Mouse (Mus musculus) right cerebral cortex, adult 18-20 months (tissue): ENCODE measurements around the gene Tex11.
"Not testable (repeated sequence)": the region's sequence is repeated elsewhere in the genome, so short reads cannot be mapped to it uniquely, and the experiment has no call there.

Experiments used
- DNase-seq: peaks from one replicate; pipeline ENCODE4 v3.0.0; 2022; ENCODE audit warnings: mixed read lengths

Tex11 gene

DNA sequence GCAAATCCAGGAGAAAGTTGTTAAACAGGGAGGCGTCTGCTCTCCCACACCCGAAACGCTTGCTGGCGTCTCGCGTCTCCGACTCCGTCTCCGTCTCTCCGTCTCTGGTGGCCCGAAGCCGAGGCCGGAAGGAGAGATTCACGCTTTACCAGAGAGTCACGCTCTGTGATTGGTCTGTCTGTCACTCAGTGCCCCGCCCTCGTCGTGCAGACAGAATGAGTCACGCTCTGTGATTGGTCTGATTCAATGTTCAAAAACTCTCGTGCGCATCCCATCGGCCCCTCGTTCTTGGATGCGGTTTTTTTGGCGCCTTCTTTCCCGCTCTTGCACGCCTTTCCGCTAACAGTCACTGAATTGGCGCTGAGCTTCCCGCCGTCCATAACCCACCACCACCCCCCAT, at the start of gene Tex11:
Gene Tex11, minus strand, starts transcription at position 127 of the 400 bp plus-strand sequence.
- DNase-seq, result no peak

DNA sequence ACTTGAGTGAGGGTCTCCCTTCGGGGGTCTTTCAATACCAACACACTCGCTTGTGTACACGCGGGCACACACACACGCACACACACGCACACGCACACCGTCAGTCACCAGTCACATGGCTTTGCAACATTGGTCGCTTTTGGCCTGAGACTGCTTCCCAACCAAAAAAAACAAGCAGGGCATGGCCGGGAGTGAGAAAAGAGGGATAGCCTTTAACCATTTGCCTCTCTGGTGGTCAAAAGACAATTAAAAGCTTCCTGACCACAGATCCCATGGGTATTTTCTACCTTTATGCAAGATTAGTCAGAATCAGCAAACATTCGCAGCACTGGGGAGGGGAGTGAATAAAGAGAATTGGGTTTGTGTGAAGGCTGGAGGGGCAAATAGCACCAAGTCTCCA, 26.5 kb upstream of the Tex11 start, which contains the start of gene Slc7a3:
Gene Slc7a3, minus strand, starts transcription at position 101 of the 400 bp plus-strand sequence.
- DNase-seq, result no peak

DNA sequence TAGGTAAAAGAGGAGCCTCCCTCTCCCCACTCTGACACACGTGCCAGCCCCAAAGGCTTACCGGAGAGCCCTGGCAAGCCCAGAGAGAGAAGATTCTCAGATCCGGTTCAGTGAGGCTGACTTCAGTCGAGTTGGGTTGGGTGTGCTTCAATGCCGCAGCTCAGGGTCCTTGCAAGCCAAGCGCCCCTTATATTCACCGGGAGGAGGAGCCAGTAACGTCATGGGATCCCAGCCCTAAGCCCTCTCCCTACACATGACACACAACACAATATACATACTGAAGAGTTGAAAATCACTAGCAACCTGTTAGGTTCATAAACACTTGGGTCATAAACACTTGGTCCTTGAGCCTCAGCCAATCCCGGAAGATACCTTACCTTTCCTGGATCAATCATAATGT, 25.7 kb upstream of the Tex11 start:
- not testable (repeated sequence) for DNase-seq

DNA sequence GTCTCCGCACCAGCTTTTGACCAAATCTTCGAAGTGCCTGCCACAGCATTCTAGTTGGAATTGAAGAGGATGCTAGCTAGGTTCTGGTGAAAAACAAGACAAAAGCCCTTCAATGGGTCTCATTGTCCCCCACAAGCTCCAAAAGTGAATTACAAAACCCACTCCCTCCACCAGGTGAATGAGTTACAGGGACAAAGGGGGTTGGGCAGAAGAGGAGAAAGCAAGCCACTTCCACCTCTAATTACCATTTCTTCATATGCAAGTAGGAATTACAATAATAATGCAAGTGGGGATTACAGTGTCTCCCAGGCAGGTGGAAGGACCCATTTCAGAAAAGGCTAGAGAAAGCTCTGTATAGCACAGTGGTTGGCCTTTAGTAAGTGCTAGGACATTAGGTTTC, 24.7 kb upstream of the Tex11 start:
- DNase-seq, result no peak

DNA sequence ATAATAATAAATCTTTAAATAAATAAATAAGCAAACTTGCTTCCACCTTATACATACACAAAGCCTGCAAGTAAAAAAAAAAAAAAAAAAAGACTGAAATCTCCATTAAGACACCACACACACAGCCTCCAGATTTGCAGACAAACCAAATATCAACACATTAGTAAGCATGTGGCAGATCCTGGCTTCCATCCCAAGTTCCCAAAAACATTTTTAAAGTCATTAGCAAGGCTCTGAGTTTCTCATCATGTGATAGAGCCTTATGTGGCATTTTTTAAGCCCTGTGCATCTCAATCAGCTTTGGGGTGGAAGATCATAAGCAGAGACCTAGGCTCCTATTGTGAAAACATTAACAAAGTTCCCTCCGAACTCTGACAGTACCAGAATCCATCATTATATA, 5.8 kb upstream of the Tex11 start:
- DNase-seq, result no peak

DNA sequence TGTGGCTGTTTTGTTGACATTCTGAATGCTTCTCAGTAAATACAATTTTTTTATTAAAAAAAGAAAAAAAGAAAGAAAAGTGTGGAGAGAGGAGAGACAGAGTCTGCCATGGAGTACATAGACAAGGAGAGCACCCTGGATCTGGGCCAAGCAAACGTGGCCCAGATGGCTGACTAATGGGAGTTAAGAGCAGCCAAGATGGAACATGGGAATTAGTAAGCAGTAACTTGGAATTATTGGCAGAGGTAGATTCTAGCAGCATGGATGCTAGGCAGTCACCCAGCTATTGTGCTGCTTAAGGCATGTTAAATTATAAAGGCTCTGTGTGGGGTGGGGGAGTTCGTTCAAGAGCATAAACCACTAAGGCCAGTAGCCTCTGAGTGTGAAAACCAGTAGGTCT, 4.0 kb upstream of the Tex11 start:
- no peak for DNase-seq

DNA sequence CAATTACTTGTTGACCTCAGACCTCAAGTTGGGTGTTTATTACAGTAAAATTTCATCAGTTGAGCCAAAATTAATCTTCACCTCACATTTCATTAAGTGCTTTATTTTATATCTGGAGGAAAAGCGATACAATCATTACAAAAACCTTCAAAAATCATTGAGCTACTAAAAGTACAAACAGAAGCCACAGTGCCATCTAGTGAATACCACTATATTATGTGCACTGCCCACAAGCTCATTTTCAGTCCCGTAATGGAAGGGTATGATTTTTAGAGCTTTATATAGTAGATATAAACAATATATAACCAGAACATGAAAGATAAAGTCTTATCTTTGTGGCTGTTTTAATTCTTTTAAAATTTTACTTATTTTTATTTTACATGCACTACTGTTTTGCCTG, 115.8 kb downstream of the Tex11 start:
- no peak for DNase-seq

DNA sequence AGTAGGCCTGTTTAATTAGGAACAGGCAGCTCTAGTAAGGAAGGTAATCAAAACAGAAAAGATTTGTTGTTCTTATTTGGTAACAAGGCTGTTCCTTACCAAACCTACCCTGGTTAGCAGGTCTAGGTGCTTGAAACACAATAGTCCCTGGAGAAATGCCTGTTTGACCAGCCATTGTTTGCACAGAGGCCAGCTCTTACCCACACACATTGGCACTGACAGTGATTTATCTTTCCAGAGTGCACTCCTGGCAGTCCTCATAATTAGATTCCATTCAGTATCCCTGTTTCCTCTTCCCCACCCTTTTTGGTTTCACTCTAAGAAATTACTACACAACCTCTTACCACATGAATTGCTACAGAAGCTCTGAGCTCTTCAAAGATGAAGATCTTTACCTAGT, 220.3 kb downstream of the Tex11 start:
- DNase-seq, result no peak

DNA sequence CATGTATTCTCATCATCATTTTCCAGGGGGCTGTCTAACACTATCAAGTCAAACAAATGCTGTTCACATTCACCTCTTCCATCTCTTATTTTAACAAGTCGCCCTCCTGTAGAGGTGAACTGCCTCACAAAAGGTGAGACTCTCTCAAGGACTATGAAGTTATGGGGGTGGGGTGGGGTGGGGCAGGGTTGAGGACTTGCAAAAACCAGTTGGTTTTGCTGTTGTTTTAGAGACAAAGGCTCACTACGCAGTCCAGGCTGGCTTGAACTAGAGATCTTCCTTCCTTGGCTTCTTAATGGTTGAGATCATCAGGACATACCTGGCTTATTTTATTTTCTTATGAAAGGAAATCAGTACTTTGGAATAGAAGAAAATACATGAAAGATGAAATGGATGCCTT, 226.7 kb downstream of the Tex11 start:
- DNase-seq, result no peak

DNA sequence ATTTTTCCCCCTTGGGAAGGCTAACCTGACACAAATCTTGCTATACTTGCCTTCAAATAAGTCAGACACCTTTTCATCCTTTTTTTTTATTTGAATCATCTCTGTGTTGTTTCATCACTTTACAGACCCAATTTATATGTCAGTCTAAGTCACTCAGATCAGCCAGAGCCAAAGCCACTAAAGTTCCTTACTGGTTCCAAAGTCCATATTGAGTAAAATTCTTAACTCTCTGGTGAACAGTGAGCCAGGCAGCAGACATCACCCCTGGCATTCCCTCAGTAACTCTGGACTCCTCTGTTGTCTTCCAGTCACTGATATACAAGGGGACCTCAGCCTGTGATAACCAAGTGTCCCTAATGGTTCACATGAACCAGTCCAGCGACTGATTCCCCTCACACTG, 233.9 kb downstream of the Tex11 start:
- no peak for DNase-seq

DNA sequence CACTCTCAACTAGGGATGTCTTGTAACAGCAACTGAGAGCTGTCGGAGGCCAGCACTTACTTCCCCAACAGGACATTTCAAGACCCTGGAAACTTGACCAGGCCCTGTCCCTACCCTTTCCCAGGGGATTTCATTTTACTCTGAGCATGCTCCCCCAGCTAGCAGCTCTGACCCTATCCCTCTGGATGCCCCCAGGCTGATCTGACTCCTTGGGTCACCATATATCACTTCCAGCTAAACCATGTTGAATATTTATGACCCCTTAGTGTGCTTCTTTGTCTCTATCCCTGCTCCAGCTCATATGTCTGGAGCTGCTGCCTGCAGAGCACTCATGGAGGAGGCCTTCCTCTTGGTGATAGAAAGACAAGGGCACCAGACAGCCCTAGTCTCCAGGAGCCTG, 238.3 kb downstream of the Tex11 start:
- DNase-seq, result no peak

DNA sequence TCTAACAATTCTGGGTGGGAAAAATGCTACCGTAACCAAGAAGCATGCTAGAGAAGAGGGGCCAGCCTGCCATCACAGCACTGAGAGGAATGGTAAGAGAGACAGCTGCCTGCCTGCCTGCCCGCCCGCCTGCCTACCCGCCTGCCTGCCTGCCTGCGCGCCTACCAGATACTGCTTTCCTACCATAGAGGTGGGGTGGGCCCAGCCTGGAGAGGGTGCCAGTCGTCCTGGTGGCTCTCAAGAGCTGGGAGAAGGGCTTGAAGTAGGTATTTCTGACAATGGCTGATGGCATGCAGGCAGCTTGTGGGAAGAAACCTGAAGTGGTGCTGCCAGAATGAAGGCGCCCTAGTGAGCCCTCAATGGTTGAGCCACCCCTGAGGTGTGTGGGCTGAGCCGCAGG, 240.8 kb downstream of the Tex11 start:
- no peak for DNase-seq

DNA sequence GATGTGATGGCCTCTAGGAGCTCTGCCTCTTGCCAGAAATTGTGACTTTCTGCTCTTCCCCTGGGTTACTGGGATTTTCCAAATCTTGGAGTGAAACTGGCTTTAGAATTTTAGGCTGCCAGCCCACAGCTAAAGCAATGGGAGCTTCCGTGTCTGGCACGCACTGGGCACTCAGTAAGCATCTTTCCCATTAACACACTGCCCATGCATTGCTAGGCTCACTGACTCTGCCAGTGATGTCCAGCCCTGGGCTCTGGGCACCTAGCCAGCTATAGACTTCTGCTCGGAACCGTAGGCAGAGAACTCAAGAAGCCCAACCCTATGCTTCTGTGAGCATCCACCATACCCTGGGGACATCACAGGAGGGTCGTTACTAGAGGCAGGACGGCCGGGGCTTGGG, 243.7 kb downstream of the Tex11 start:
- no peak for DNase-seq

DNA sequence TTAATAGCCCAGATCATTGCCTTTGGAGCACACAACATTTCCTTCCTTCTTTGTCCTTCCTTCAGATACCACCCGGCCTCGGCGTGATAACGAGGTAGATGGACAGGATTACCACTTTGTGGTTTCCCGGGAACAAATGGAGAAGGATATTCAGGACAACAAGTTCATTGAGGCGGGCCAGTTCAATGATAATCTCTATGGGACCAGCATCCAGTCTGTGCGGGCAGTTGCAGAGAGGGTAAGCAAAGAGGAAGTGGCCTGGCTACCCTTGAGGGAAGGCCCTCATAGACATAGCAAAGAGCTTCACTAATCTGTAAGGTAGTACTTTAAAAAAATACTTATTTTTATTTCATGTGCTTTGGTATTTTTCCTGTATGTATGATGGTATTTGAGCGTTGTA, 245.3 kb downstream of the Tex11 start:
- DNase-seq, result no peak

DNA sequence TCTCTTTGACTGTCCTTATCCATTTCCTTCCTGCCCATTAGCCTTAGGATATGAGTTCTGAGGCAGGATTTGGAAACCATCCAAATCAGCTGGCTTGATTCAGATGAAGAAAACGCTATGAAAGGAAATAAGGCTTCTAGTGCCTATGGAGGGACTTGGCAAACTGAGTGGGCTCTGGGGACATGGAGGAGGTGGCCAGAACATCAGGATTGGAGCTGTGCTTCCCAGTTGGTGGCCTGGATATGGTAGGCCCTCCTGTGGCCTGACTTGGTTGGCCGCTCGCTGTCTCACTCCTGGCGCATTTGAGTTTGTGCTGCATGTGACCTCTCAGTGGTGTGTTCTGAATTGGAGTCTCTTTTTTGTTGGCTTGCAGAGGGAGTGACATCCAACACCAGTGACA, 248.3 kb downstream of the Tex11 start:
- no peak for DNase-seq

DNA sequence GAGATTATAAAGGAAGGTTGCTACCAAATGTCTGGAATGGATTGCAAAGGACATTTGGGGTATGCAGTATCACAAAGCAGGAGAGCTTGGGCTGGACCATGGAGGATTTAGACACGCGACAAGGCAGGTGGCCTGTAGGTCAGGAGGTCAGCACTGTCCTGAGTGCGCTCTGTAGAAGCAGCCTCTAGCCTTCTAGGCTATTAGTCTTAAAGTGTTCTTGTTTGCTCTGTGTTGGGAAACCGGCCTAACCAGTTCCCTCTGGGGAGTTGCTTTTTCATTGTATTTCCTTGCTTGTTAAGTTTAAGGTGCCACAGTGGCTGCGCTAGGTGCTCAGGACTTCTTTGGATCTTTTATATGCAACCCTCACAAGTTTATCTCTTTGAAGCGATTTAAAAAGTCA, 257.4 kb downstream of the Tex11 start:
- DNase-seq, result no peak

DNA sequence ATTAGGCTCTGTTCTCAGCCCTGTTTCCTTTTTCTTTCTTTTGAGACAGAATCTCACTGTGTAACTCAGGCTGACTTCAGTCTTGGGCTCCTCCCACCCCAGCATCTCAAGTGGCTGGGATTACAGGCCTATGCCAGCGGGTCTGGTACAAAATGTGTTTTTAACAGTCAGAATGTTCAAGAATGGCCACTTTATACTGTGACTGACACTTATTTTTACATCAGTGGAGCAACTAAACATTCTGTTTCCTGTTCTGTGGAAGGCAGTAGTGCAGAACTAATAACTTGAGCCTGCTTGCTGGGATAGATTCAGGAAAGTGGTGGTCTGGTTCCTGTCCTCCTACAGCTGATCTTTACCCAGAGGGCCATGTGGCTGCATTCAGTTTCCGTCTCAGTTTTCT, 258.8 kb downstream of the Tex11 start:
- DNase-seq, result no peak

DNA sequence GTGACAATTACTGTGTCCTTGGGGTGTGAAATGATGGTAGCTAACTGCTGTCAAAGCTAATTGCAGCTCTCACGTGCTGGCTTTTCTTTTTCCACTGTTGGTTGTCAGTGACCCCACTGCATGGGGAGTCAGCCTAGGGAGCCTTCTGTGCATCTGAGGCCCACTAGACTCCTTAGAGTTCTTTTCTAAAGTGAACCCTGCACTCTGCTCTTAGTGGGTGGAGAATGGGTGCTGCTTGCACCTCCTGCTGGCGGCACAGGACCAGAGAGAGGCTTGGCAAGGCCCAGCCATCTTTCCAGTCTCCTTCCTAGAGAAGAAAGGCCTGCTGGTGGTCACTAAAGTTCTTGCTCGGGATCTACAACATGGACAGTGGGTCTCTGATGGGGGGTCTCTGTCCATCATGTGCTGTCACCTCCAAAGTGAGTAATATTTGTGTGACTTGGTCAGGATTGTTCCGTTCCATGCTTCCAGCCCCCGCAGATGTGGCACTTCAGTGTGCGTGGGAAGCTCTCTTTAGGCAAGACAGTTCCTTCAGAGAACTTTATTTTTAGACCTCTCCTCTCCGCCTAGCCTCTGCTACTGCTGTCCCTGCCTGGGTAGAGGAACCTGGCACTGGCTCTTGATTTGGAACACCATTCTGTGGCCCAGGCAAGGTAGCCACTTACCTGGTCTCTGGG, 261.5 kb downstream of the Tex11 start:
- DNase-seq, result peak; percentile 71

DNA sequence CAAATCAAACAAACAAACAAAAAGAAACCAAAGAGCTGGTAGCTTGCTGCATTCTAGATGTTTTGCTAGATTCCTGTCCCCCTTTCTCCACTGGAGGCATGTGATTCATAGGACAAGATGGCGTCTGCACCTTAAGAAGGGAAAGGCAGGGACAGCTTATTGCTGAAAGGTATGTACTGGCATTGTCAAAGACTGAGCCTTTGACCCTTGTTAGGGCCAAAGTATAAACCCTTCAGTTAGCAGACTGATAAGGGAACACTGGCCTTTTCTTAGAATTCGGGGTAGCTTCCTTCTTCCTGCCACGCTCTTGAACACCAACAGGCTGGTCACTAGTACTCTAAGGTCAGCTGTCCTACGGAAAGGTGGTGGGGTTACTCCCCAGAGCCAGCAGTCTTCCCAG, 262.1 kb downstream of the Tex11 start:
- no peak for DNase-seq

DNA sequence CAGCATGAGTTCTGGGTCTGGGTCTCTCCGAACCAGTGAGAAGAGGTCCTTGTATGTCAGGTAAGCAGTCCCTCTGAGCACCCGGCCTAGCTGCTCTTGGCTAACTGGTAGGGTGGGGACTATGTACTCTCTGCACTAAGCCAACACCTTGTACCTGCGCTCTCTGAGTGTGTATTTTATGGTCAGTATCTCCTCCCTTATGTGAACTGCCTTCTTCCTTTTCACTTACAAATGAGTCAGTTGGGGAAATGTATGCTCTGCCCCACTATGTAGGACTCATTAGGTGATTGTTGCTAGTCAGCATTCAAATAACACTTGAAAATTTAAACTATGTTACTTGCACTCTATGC, 262.8 kb downstream of the Tex11 start:
- no peak for DNase-seq

DNA sequence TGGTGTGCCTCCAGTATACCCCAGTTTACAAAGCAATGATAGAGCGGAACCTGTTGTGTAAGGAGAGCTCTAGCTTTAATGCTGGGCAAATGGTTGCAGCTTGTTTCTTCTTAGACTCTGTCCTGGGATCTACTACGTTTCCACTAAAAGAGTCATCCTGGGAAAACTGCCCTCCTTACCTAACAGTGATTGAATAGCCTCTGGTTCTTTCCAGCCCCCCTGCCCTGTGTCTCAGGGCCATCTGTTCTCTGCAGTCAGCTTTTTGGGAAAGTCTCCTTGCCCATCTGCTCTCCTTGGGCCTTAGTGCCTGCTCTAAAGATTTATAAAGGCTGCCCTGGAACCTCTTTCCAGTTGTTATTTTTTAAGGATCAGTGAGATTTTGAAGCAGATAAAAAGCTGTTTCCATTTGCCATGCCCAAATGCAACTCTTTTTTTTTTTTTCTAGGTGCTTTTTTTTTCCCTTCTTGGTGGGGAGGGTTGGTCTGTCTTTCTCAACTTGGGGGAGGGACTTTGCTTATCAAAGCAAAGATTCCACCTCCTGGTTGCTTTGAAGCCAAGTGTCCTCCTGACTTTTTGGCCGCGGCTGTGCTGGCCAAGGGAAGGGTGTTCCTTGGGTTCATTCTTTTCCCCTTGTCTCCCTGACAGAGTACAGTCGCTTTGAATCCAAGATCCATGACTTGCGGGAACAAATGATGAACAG, 263.3 kb downstream of the Tex11 start:
- no peak for DNase-seq

DNA sequence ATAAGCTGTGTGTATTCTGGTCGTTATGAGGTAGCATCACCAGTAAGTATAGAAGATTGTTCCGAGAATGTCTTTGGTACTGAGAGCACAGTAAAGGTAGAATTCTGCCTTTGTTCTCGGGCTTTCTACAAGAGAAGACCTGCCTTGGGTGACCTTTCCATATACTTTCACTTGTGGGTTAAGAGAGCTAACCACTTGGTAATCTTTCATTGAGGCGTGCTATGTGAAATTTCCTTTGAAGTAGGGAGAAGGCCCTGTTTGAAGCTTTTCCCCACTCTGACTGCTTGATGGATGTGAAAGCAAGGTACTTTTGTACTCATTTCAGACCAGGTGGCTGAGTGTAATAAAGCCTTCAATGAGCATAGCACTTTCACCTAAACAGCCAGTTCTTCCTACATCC, 270.1 kb downstream of the Tex11 start:
- DNase-seq, result no peak
